Mouse (Mus musculus): ENCODE results near the gene Mib2.
"Not testable (repeated sequence)": the region's sequence is repeated elsewhere in the genome, so short reads cannot be mapped to it uniquely, and the experiment has no call there.

Mib2 gene

GRCm38 (mm10) chr4:155670236-155670635, 1.2 kb upstream of the Mib2 start:
- DNase-seq (ENCODE audit: low read depth, low spot score): not testable (repeated sequence)

- DNase-seq (ENCODE audit: low read depth, low spot score): no peak
Measured at GRCm38 (mm10) chr4:155669598-155670075, 639 bp upstream of the Mib2 start.

GRCm38 (mm10) chr4:155666903-155667302, 2.1 kb downstream of the Mib2 start:
- DNase-seq (ENCODE audit: low read depth, low spot score): no peak

GRCm38 (mm10) chr4:155660641-155661040, 8.4 kb downstream of the Mib2 start:
- no peak for DNase-seq (ENCODE audit: low read depth, low spot score)

- no peak for DNase-seq (ENCODE audit: low read depth, low spot score)
Measured at GRCm38 (mm10) chr4:155658961-155659360, 10.0 kb downstream of the Mib2 start.

- no peak for DNase-seq (ENCODE audit: low read depth, low spot score)
Measured at GRCm38 (mm10) chr4:155656214-155656751, 12.7 kb downstream of the Mib2 start.

- no peak for DNase-seq (ENCODE audit: low read depth, low spot score)
Measured at GRCm38 (mm10) chr4:155654456-155655298, 14.3 kb downstream of the Mib2 start.

GRCm38 (mm10) chr4:155654183-155654455, 14.9 kb downstream of the Mib2 start:
- DNase-seq (ENCODE audit: low read depth, low spot score): no peak

- DNase-seq (ENCODE audit: low read depth, low spot score): no peak
Measured at GRCm38 (mm10) chr4:155653451-155654182, 15.4 kb downstream of the Mib2 start.

- no peak for DNase-seq (ENCODE audit: low read depth, low spot score)
Measured at GRCm38 (mm10) chr4:155653086-155653450, 15.9 kb downstream of the Mib2 start, which contains the start of gene Mmp23. Gene Mmp23, minus strand, starts transcription at chr4:155653384.

GRCm38 (mm10) chr4:155652283-155653085, 16.5 kb downstream of the Mib2 start:
- no peak for DNase-seq (ENCODE audit: low read depth, low spot score)

GRCm38 (mm10) chr4:155651553-155652269, 17.3 kb downstream of the Mib2 start:
- DNase-seq (ENCODE audit: low read depth, low spot score): no peak

- no peak for DNase-seq (ENCODE audit: low read depth, low spot score)
Measured at GRCm38 (mm10) chr4:155649355-155649754, 19.6 kb downstream of the Mib2 start.

GRCm38 (mm10) chr4:155645721-155646120, 23.3 kb downstream of the Mib2 start:
- no peak for DNase-seq (ENCODE audit: low read depth, low spot score)

GRCm38 (mm10) chr4:155645308-155645707, 23.7 kb downstream of the Mib2 start, which contains the start of gene Gm10563:
Gene Gm10563, minus strand, starts transcription at chr4:155645408.
- DNase-seq (ENCODE audit: low read depth, low spot score): not testable (repeated sequence)

- DNase-seq (ENCODE audit: low read depth, low spot score): no peak
Measured at GRCm38 (mm10) chr4:155643531-155643930, 25.5 kb downstream of the Mib2 start.

- DNase-seq (ENCODE audit: low read depth, low spot score): no peak
Measured at GRCm38 (mm10) chr4:155635766-155636499, 33.1 kb downstream of the Mib2 start.

GRCm38 (mm10) chr4:155630267-155630666, 38.7 kb downstream of the Mib2 start:
- no peak for DNase-seq (ENCODE audit: low read depth, low spot score)

- DNase-seq (ENCODE audit: low read depth, low spot score): peak; percentile 99
Measured at GRCm38 (mm10) chr4:155624338-155625291, 44.4 kb downstream of the Mib2 start, which contains the start of gene Cdk11b. Gene Cdk11b, plus strand, starts transcription at chr4:155624854.
